Mouse (Mus musculus) MEL (cell line): ENCODE measurements around the gene Rad51d. TPM values are rescaled to one million over a fixed set of nuclear protein-coding genes. Genes with fewer than 3 reads are reported as not detected.

Experiments used
- DNase-seq: peaks from one replicate; pipeline ENCODE4 v3.0.0; 2011; ENCODE audit warnings: low read depth, low spot score
- H3K27ac ChIP-seq: 2 replicates; pipeline ENCODE4 v1.5.1; 2012; ENCODE audit warnings: low read depth, mild to moderate bottlenecking, control low read depth, low read length, moderate library complexity; ENCODE audit not compliant: control insufficient read depth
- H3K27me3 ChIP-seq, 2 experiments: fragments of 150-350 bp in 1 of 2; sonication (generic) in 1 of 2; 2 replicates each; pipeline ENCODE4 v1.6.1; 2012; ENCODE audit warnings: low read length in 2 of 2, mild to moderate bottlenecking in 2 of 2, improper control_type of control experiment in 1 of 2, moderate library complexity in 1 of 2; ENCODE audit not compliant: insufficient read depth in 2 of 2, control insufficient read depth in 1 of 2
- H3K36me3 ChIP-seq, 2 experiments: 2 replicates each; pipeline ENCODE4 v1.6.1; 2012 to 2014; ENCODE audit warnings: low read length in 2 of 2, improper control_type of control experiment in 1 of 2, inconsistent platforms in 1 of 2, mild to moderate bottlenecking in 1 of 2; ENCODE audit not compliant: insufficient read depth in 2 of 2, control insufficient read depth in 1 of 2
- H3K4me1 ChIP-seq, 2 experiments: fragments of 150-350 bp in 1 of 2; sonication (generic) in 1 of 2; 2 replicates each; pipeline ENCODE4 v1.6.1; 2012; ENCODE audit warnings: low read length in 2 of 2, improper control_type of control experiment in 1 of 2, mild to moderate bottlenecking in 1 of 2; ENCODE audit not compliant: insufficient read depth in 2 of 2, control insufficient read depth in 1 of 2
- H3K4me3 ChIP-seq, 2 experiments: fragments of 150-350 bp in 1 of 2; sonication (generic) in 1 of 2; 2 replicates each; pipeline ENCODE4 v1.5.1; 2012; ENCODE audit warnings: low read depth in 2 of 2, low read length in 2 of 2, mild to moderate bottlenecking in 2 of 2, moderate library complexity in 2 of 2, control low read depth in 1 of 2, improper control_type of control experiment in 1 of 2; ENCODE audit not compliant: control insufficient read depth in 1 of 2, insufficient read depth in 1 of 2
- H3K79me2 ChIP-seq: 2 replicates; pipeline ENCODE4 v1.6.1; 2012; ENCODE audit warnings: mild to moderate bottlenecking, low read length, moderate library complexity; ENCODE audit not compliant: control insufficient read depth, poor library complexity, insufficient read depth
- H3K9ac ChIP-seq: 2 replicates; pipeline ENCODE4 v1.6.1; 2012; ENCODE audit warnings: low read depth, mild to moderate bottlenecking, control low read depth, low read length, moderate library complexity; ENCODE audit not compliant: control insufficient read depth, poor library complexity, severe bottlenecking
- H3K9me3 ChIP-seq: fragments of 150-350 bp; sonication (generic); replicated peaks from 2 replicates; pipeline ENCODE4 v1.6.1; 2012; ENCODE audit warnings: mild to moderate bottlenecking, low read length, improper control_type of control experiment, moderate library complexity; ENCODE audit not compliant: insufficient read depth
- BHLHE40 ChIP-seq: IDR thresholded peaks from 2 replicates; pipeline ENCODE4 v1.6.1; 2012; ENCODE audit warnings: low read depth, mild to moderate bottlenecking, inconsistent platforms, low read length, improper control_type of control experiment, borderline replicate concordance
- CHD1 ChIP-seq: IDR thresholded peaks from 2 replicates; pipeline ENCODE4 v1.6.1; 2012; ENCODE audit warnings: low read depth, mild to moderate bottlenecking, inconsistent platforms, low read length, improper control_type of control experiment
- CTCF ChIP-seq, 3 experiments: IDR thresholded peaks in 2 of 3; conservative IDR thresholded peaks in 1 of 3; 2 replicates each; pipeline ENCODE4 v1.5.1; 2011 to 2012; ENCODE audit warnings: low read length in 3 of 3, low read depth in 2 of 3, mild to moderate bottlenecking in 2 of 3, improper control_type of control experiment in 1 of 3, inconsistent platforms in 1 of 3, mixed read lengths in 1 of 3, moderate library complexity in 1 of 3; ENCODE audit not compliant: control insufficient read depth in 1 of 3, insufficient read depth in 1 of 3, poor library complexity in 1 of 3, severe bottlenecking in 1 of 3
- ETS1 ChIP-seq: IDR thresholded peaks from 2 replicates; pipeline ENCODE4 v1.6.1; 2012; ENCODE audit warnings: low read depth, mild to moderate bottlenecking, inconsistent platforms, low read length, improper control_type of control experiment, moderate library complexity
- GABPA ChIP-seq: IDR thresholded peaks from 2 replicates; pipeline ENCODE4 v1.6.1; 2012; ENCODE audit warnings: low read depth, mild to moderate bottlenecking, inconsistent platforms, low read length, improper control_type of control experiment, moderate library complexity
- GATA1 ChIP-seq: IDR thresholded peaks from 2 replicates; pipeline ENCODE4 v1.6.1; 2011; ENCODE audit warnings: low read depth, low read length, improper control_type of control experiment
- JUND ChIP-seq: IDR thresholded peaks from 2 replicates; pipeline ENCODE4 v1.6.1; 2011; ENCODE audit warnings: low read depth, mild to moderate bottlenecking, improper control_type of control experiment, low read length
- KAT2A ChIP-seq: conservative IDR thresholded peaks from 2 replicates; pipeline ENCODE4 v1.6.1; 2012; ENCODE audit warnings: low read depth, low read length, improper control_type of control experiment, inconsistent platforms
- MAX ChIP-seq: IDR thresholded peaks from 2 replicates; pipeline ENCODE4 v1.6.1; 2011; ENCODE audit warnings: low read length, improper control_type of control experiment
- MEF2A ChIP-seq: IDR thresholded peaks from 2 replicates; pipeline ENCODE4 v1.6.1; 2014; ENCODE audit warnings: low read depth, mild to moderate bottlenecking, inconsistent platforms, low read length, improper control_type of control experiment; ENCODE audit not compliant: poor library complexity, insufficient replicate concordance, severe bottlenecking; ENCODE audit errors: extremely low read depth
- MYB ChIP-seq: IDR thresholded peaks from 2 replicates; pipeline ENCODE4 v1.6.1; 2011; ENCODE audit warnings: mild to moderate bottlenecking, low read depth, low read length, improper control_type of control experiment
- POLR2A ChIP-seq, 2 experiments: IDR thresholded peaks; 2 replicates each; pipeline ENCODE4 v1.6.1; 2011 to 2012; ENCODE audit warnings: low read length in 2 of 2, mild to moderate bottlenecking in 2 of 2, control low read depth in 1 of 2, improper control_type of control experiment in 1 of 2, low read depth in 1 of 2, moderate library complexity in 1 of 2; ENCODE audit not compliant: control insufficient read depth in 1 of 2, insufficient read depth in 1 of 2, poor library complexity in 1 of 2
- SIN3A ChIP-seq: IDR thresholded peaks from 2 replicates; pipeline ENCODE4 v1.6.1; 2012; ENCODE audit warnings: low read length, improper control_type of control experiment, inconsistent platforms
- SMC3 ChIP-seq: IDR thresholded peaks from 2 replicates; pipeline ENCODE4 v1.6.1; 2011; ENCODE audit warnings: low read depth, low read length, improper control_type of control experiment
- TAL1 ChIP-seq: IDR thresholded peaks from 2 replicates; pipeline ENCODE4 v1.6.1; 2012; ENCODE audit warnings: mild to moderate bottlenecking, inconsistent platforms, low read length, moderate library complexity, mixed read lengths
- TBP ChIP-seq: IDR thresholded peaks from 2 replicates; pipeline ENCODE4 v1.8.0; 2011; ENCODE audit warnings: low read depth, low read length, improper control_type of control experiment
- TCF12 ChIP-seq: IDR thresholded peaks from 2 replicates; pipeline ENCODE4 v1.6.1; 2014; ENCODE audit warnings: low read depth, mild to moderate bottlenecking, inconsistent platforms, low read length, improper control_type of control experiment, moderate library complexity
- USF1 ChIP-seq: IDR thresholded peaks from 2 replicates; pipeline ENCODE4 v1.6.1; 2014; ENCODE audit warnings: low read depth, mild to moderate bottlenecking, inconsistent platforms, low read length, improper control_type of control experiment, moderate library complexity
- USF2 ChIP-seq, 2 experiments: IDR thresholded peaks; 2 replicates each; pipeline ENCODE4 v1.6.1; 2011 to 2012; ENCODE audit warnings: improper control_type of control experiment in 2 of 2, low read length in 2 of 2, borderline replicate concordance in 1 of 2, inconsistent platforms in 1 of 2, low read depth in 1 of 2, mild to moderate bottlenecking in 1 of 2; ENCODE audit not compliant: insufficient read depth in 1 of 2
- ZC3H11A ChIP-seq: IDR thresholded peaks from 2 replicates; pipeline ENCODE4 v1.6.1; 2012; ENCODE audit warnings: low read depth, mild to moderate bottlenecking, inconsistent platforms, low read length, improper control_type of control experiment
- ZKSCAN1 ChIP-seq: IDR thresholded peaks from 2 replicates; pipeline ENCODE4 v1.6.1; 2012; ENCODE audit warnings: low read depth, mild to moderate bottlenecking, inconsistent platforms, low read length, improper control_type of control experiment, moderate library complexity
- ZMIZ1 ChIP-seq: IDR thresholded peaks from 2 replicates; pipeline ENCODE4 v1.6.1; 2012; ENCODE audit warnings: low read depth, mild to moderate bottlenecking, inconsistent platforms, low read length, improper control_type of control experiment, moderate library complexity
- ZNF384 ChIP-seq: IDR thresholded peaks from 2 replicates; pipeline ENCODE4 v1.6.1; 2012; ENCODE audit warnings: low read depth, mild to moderate bottlenecking, inconsistent platforms, low read length, improper control_type of control experiment
- polyA plus RNA-seq, 2 experiments: library from polyadenylated mRNA; stranded (reverse) in 1 of 2; unstranded in 1 of 2; fragments of >175 nt in 1 of 2; fragments of >200 nt in 1 of 2; gene quantifications; 2 replicates each; pipeline versions ENCODE4 v1.2.1 to v1.2.4; 2012; ENCODE audit warnings: low replicate concordance in 2 of 2, low read depth in 1 of 2; ENCODE audit not compliant: insufficient read length in 2 of 2, insufficient read depth in 1 of 2, missing spikeins in 1 of 2
- total RNA-seq: library from RNA; depleted of rRNA; stranded (reverse); fragments of 300-350 nt; gene quantifications from 2 replicates; pipeline ENCODE4 v1.2.3, GENCODE M21; 2012

Rad51d gene
- total and polyA plus RNA-seq, 3 experiments = 21.1 to 30.0 TPM; not detected in 1

GRCm38 (mm10) chr11:82863488-82863931, 26.9 kb downstream of the Rad51d start (continued):
- TF ChIP-seq ZC3H11A (no peak), MEF2A (no peak), SMC3 (no peak), SIN3A (no peak; the same call in 1 of the 2 replicates), JUND (no peak), GATA1 (no peak; the same call in 1 of the 2 replicates), KAT2A (no peak), GABPA (no peak), TAL1 (no peak)

DNA sequence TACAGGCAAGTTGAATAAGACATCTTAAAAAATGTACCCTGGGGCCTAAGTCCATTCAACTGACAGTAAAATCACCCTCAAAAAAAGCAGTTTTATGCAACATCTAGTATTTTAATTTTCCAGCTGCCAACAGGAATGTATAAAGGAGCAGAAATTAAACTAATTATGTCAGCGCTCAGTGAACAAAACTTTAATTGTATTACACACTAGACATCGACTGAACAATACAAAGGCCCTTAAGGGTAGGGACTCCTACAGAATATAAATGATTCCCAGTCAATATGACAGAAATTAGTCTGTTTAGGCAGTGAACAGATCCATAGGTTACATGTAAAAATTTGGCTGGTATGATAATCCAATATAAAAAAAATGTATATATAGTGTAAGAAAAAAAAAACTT, 27.4 kb downstream of the Rad51d start:
- peaks cover 0 to 36% of the 10 kb centered on the region in 2 experiments; a peak in 2 of 4 replicates for H3K36me3 ChIP-seq
- peaks cover 21 to 34% of the 10 kb centered on the region in 2 experiments for H3K4me1 ChIP-seq
- no peaks in the 10 kb centered on the region for H3K27me3 ChIP-seq
- no peak overlapping the region for H3K27ac ChIP-seq
- no peak overlapping the region for H3K9ac ChIP-seq
- no peak for DNase-seq
- no peak for TF ChIP-seq CTCF (IDR thresholded peaks at IDR 0.05 in 2 of 3, conservative IDR thresholded peaks at IDR 0.05 in 1 of 3; ENCODE audit: control insufficient read depth in 1 of 3, insufficient read depth in 1 of 3, low read depth in 2 of 3, low read length in 3 of 3, poor library complexity in 1 of 3, severe bottlenecking in 1 of 3)
- no peak for TF ChIP-seq TBP
- TF ChIP-seq SIN3A = no peak
- TF ChIP-seq ZMIZ1 = no peak
- TF ChIP-seq USF1 = no peak
- no peak for TF ChIP-seq ZKSCAN1
- no peak for TF ChIP-seq CHD1
- TF ChIP-seq BHLHE40 = no peak
- TF ChIP-seq POLR2A (IDR thresholded peaks at IDR 0.05; ENCODE audit: control insufficient read depth in 1 of 2, insufficient read depth in 1 of 2, low read depth in 1 of 2, low read length in 2 of 2, poor library complexity in 1 of 2) = no peak
- TF ChIP-seq KAT2A = no peak
- TF ChIP-seq ETS1 = no peak
- no peak for TF ChIP-seq MYB
- TF ChIP-seq MAX = no peak
- no peak for TF ChIP-seq TCF12
- no peak for TF ChIP-seq GABPA
- no peak for TF ChIP-seq GATA1
- no peak for TF ChIP-seq ZNF384
- no peak for TF ChIP-seq USF2 (IDR thresholded peaks at IDR 0.05; ENCODE audit: borderline replicate concordance in 1 of 2, insufficient read depth in 1 of 2, low read depth in 1 of 2, low read length in 2 of 2)
- peaks cover 2% of the 10 kb centered on the region; the same call in 1 of the 2 replicates for H3K79me2 ChIP-seq
- H3K9me3 ChIP-seq = no peaks in the 10 kb centered on the region
- H3K4me3 ChIP-seq = no peak overlapping the region
